Mouse (Mus musculus) testis, adult 2 months (tissue): Measurements from ENCODE around the gene Ccdc157. TPM values are rescaled to one million over a fixed set of nuclear protein-coding genes. Genes with fewer than 3 reads are reported as not detected.

Experiments
- H3K27ac ChIP-seq: fragments of 200-500 bp; 2 replicates; pipeline ENCODE4 v1.5.1; 2012; ENCODE audit warnings: low read depth, low read length; ENCODE audit not compliant: control insufficient read depth, insufficient read depth
- H3K27me3 ChIP-seq: fragments of 200-500 bp; 2 replicates; pipeline ENCODE4 v1.6.1; 2012; ENCODE audit warnings: mild to moderate bottlenecking, low read length, moderate library complexity; ENCODE audit not compliant: control insufficient read depth, insufficient read depth
- H3K36me3 ChIP-seq: fragments of 200-500 bp; 2 replicates; pipeline ENCODE4 v1.6.1; 2012; ENCODE audit warnings: mild to moderate bottlenecking, low read length; ENCODE audit not compliant: control insufficient read depth, insufficient read depth
- H3K4me1 ChIP-seq: fragments of 200-500 bp; 2 replicates; pipeline ENCODE4 v1.6.1; 2012; ENCODE audit warnings: low read length; ENCODE audit not compliant: control insufficient read depth, insufficient read depth
- H3K4me3 ChIP-seq: fragments of 200-500 bp; 2 replicates; pipeline ENCODE4 v1.5.1; 2012; ENCODE audit warnings: low read depth, mild to moderate bottlenecking, low read length, moderate library complexity, mixed read lengths; ENCODE audit not compliant: control insufficient read depth
- CTCF ChIP-seq: fragments of 200-500 bp; IDR thresholded peaks from 2 replicates; pipeline ENCODE4 v1.5.1; 2012; ENCODE audit warnings: low read depth, mild to moderate bottlenecking, inconsistent platforms, low read length, moderate library complexity; ENCODE audit not compliant: control insufficient read depth, insufficient read depth, insufficient replicate concordance
- POLR2A ChIP-seq: fragments of 200-500 bp; IDR thresholded peaks from 2 replicates; pipeline ENCODE4 v1.6.1; 2012; ENCODE audit warnings: low read depth, mild to moderate bottlenecking, inconsistent platforms, low read length, moderate library complexity; ENCODE audit not compliant: control insufficient read depth
- polyA plus RNA-seq: library from polyadenylated mRNA; depleted of rRNA; stranded (reverse); fragments of >200 nt; gene quantifications from 2 replicates; pipeline ENCODE4 v1.2.3, GENCODE M21; 2012

The Ccdc157 gene
- polyA plus RNA-seq, 1 experiment = 48.8 TPM

DNA sequence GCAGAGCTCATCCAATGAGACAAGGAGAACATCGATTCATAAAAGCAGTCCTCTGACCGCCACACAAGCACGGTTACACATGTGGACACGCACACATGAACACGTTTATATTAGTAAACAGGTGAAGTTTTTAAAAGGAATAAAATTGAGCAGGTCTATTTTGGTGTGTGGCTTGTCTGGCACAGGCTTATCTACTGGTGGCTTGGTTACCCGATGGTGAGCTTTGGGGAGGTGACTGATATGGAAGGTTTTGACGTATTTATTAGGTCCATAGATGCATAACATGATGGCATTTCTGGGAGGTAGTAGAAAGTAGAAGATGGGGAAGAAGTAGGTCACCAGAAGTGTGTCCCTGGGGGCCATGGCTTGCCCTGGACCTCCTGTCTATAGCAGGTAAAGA, 6.4 kb downstream of the Ccdc157 start:
- H3K4me3 ChIP-seq = no peak overlapping the region
- no peaks in the 10 kb centered on the region for H3K27me3 ChIP-seq
- no peaks in the 10 kb centered on the region for H3K4me1 ChIP-seq
- no peaks in the 10 kb centered on the region; the same call in 1 of the 2 replicates for H3K36me3 ChIP-seq
- no peak overlapping the region for H3K27ac ChIP-seq
- TF ChIP-seq CTCF (no peak), POLR2A (no peak)

DNA sequence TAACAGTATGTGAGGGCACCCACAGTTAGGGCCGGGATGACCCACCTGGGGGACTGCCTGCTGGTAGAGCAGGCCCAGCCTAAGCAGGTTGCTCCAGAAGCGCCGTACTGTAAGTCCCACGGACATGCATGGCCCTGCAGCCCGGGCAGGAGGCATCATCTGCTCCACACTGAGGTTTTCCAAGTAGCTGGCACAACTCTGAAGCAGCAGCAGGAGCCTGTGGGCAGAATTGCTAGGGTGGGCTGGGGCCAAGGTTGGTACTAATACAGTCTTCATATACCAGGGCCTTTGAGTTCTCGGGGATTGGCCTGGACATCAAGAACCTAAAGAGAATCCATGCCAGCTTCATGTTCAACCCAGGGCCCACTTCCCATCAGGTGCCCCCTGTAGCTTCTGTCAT, 10.2 kb downstream of the Ccdc157 start:
- Histone ChIP-seq H3K27me3 (no peaks in the 10 kb centered on the region), H3K27ac (no peak overlapping the region), H3K4me3 (no peak overlapping the region), H3K4me1 (no peaks in the 10 kb centered on the region), H3K36me3 (peaks cover 2% of the 10 kb centered on the region; the same call in 1 of the 2 replicates)
- TF ChIP-seq POLR2A = no peak
- TF ChIP-seq CTCF = no peak

DNA sequence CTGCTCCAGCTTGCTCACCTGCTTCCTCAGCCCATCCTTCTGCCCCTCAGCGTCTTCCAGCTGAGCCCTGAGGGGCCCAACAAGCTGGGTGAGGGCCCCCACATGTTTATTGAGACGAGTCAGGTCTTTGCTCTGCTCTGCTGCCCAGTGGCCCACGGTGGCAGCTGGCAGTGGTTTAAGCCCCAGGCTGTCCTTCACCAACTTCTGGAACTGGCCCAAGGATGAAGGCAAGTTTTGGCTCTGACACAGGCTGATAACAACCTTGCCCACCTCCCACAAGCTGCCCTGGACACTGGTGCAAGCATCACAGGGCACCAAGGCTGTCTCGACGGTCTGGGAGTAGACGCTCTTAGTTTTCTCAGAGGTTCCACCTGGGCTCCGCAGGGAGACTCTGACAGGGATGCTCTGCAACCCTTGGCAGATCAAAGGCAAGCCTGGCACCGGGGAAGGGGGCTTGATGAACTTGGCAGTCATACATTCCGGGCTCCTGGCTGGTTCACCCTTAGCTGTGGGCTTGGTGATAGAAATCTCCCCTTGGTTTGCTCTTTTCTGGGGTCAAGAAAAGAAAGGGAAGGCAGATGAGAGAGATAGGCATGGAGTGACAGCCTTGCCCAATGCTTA, 11.4 kb downstream of the Ccdc157 start:
- TF ChIP-seq POLR2A = no peak
- TF ChIP-seq CTCF = no peak
- Histone ChIP-seq H3K4me1 (no peaks in the 10 kb centered on the region), H3K4me3 (no peak overlapping the region), H3K27ac (no peak overlapping the region), H3K27me3 (no peaks in the 10 kb centered on the region), H3K36me3 (peaks cover 5% of the 10 kb centered on the region)

DNA sequence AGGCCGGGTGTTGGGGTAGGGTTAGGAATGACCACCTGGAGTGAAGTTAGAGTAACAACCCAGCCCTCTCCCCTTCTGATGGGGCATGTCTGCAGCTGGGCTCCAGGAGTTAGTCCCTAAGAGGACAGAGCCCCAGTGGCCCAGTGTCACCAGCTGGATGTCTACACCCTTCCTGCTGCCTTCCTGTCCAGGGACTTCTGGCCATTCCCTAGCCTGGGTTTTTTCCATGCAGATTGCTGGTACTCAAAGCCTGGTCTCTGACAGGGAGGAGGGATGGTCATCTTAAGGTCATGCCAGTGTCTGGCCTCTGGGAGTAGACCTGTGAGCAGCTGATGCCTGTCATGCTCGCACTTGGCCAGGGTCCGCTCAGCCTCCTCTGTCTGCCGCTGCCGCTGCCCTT, 12.0 kb downstream of the Ccdc157 start:
- Histone ChIP-seq H3K27me3 (no peaks in the 10 kb centered on the region), H3K27ac (no peak overlapping the region), H3K4me1 (no peaks in the 10 kb centered on the region), H3K36me3 (peaks cover 5% of the 10 kb centered on the region), H3K4me3 (no peak overlapping the region)
- TF ChIP-seq POLR2A = no peak
- no peak for TF ChIP-seq CTCF

DNA sequence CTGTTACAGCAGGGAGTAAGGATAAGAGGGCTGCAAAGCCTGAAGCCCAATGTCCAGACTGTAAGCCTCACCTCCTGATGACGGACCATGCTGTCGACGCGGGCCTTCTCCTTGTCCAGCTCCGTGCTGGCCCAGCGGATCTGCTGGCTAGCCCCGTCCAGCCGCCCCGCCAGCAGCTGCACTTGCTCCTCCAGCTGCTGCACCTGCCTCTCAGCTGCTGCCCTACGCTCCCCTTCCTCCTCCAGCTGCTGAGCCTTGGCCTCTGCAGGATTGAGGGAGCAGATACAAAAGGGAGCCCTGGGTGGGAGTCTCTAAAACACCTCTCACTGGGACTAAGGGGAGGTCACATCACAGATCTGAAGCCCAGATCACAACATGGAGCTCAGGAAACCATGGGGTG, 13.0 kb downstream of the Ccdc157 start:
- H3K4me1 ChIP-seq = no peaks in the 10 kb centered on the region
- peaks cover 5% of the 10 kb centered on the region for H3K36me3 ChIP-seq
- H3K27me3 ChIP-seq = no peaks in the 10 kb centered on the region
- H3K27ac ChIP-seq = no peak overlapping the region
- H3K4me3 ChIP-seq = no peak overlapping the region
- TF ChIP-seq CTCF = no peak
- TF ChIP-seq POLR2A = no peak

DNA sequence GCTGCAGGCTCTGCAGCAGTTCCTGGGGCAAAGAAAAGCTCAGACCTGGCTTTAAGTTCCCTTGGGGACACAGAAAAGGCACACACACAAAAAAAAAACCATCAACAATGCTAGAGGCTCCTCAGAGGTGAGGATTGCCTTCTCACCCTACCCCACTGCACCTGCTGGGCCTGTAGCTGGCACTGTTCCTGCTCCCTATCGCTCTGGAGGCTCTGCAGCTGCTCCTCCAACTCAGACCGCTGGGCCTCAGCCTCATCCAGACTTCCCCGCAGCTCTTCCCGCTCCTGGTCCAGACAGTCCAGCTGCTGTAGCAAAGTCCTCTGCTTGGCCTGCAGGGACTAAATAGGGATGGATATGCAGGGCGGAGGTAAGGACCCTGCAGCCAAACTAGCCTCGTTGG, 13.7 kb downstream of the Ccdc157 start:
- no peaks in the 10 kb centered on the region for H3K27me3 ChIP-seq
- H3K36me3 ChIP-seq = peaks cover 5% of the 10 kb centered on the region
- TF ChIP-seq CTCF = no peak
- TF ChIP-seq POLR2A = no peak
- H3K27ac ChIP-seq = no peak overlapping the region
- H3K4me1 ChIP-seq = no peaks in the 10 kb centered on the region
- no peak overlapping the region for H3K4me3 ChIP-seq

DNA sequence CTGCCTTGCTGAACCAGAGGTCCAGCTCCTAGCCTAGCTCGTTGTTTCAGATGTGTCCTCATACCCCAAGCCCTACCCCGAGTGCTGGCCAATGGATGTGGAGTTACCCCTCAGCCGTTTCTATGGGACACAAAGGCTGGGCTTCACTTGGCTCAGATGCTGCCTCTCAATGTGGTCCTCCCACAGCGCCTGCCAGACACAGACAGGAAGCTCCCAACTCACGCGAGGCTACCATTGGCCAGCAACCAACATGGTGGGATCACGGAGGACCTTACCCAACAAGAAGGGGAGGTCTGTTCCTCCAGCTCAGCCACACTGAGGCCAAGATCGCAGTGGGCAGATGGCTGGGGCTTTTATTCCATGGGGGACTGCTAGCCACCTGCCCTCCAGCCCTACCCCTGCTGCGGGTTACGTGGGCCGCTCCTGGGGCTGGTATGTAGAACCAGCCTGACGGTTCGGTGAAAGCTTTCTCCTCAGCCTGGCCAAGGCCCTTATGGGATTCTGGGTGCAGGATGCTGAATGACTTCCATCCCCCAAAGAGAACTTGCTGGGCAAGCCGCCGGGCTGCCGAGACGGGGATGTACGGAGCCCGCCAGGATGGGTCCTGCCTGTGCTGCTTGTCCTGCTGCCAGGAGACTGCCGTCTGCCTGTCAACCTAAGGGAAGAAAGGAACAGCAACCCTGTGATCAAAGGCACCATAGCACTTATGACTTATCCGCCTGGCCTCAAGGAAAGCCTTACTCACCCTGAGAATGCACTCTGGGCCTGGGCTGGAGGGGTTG, 16.6 kb downstream of the Ccdc157 start:
- Histone ChIP-seq H3K4me1 (no peaks in the 10 kb centered on the region), H3K4me3 (no peak overlapping the region), H3K27ac (no peak overlapping the region), H3K36me3 (peaks cover 5% of the 10 kb centered on the region), H3K27me3 (no peaks in the 10 kb centered on the region)
- TF ChIP-seq POLR2A = no peak
- TF ChIP-seq CTCF = no peak
